Mouse (Mus musculus): Measurements from ENCODE around the gene Lpar3.

Gene Lpar3

DNA sequence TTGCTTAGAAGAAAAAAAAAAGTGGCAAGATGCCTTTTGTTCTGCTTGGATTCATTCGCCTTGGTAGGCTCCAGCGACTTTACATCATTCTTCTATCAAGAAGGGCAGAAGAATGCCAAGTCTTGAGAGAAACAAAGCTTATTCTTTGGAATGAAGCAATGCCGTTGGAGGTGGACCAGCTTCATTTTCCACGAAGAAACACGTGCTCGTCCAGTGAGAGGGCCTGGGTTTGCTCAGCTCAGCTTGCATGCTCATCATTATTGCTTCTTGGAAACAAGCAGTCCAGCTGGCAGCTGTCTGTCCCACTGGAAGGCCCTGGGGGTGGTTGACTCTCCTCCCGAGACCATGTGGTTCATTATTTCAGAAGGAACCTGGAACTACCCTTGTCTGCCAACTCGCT lies 94.7 kb downstream of the Lpar3 start:
- Histone ChIP-seq H3K9me3 (ENCODE audit: low read length) (no peaks in the 10 kb centered on the region), H3K4me1 (replicated peaks; ENCODE audit: low read depth, low read length) (no peaks in the 10 kb centered on the region), H3K4me3 (replicated peaks; ENCODE audit: low read length) (no peak overlapping the region), H3K36me3 (ENCODE audit: insufficient read depth, low read length) (no peaks in the 10 kb centered on the region), H3K27me3 (ENCODE audit: insufficient read depth, low read length) (0 out of 2 replicates have a peak, but pooled peaks cover under 1% of the 10 kb centered on the region)
- no peak for TF ChIP-seq CTCF (conservative IDR thresholded peaks at IDR 0.05; ENCODE audit: low read length)
- TF ChIP-seq NANOG (IDR thresholded peaks at IDR 0.05; ENCODE audit: borderline replicate concordance, low read length): no peak
- no peak for TF ChIP-seq POU5F1 (IDR thresholded peaks at IDR 0.05; ENCODE audit: borderline replicate concordance, low read length)

DNA sequence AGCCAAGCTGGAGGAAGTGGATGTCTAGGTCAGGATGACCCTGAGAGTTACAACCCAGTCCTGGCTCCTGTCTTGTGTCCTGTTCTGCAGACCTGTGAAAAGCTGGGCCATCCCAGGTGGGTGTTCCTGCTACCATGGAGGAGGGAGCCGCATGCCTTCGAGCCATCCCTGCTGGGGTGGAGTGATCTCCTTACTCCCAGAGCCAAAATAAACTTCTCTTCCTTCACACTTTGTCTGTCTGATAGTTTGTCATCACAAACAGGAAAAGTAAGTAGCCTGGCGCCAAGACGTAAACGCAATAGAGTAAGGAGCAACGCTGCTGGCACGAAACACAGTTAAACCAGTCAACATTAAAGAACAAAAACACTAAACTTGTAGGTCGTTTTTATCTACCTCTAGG lies 95.5 kb downstream of the Lpar3 start:
- no peaks in the 10 kb centered on the region for H3K36me3 ChIP-seq (ENCODE audit: insufficient read depth, low read length)
- H3K4me1 ChIP-seq (replicated peaks; ENCODE audit: low read depth, low read length): no peaks in the 10 kb centered on the region
- no peak overlapping the region for H3K4me3 ChIP-seq (replicated peaks; ENCODE audit: low read length)
- H3K9me3 ChIP-seq (ENCODE audit: low read length): no peaks in the 10 kb centered on the region
- H3K27me3 ChIP-seq (ENCODE audit: insufficient read depth, low read length): 0 out of 2 replicates have a peak, but pooled peaks cover 4% of the 10 kb centered on the region
- TF ChIP-seq CTCF (conservative IDR thresholded peaks at IDR 0.05; ENCODE audit: low read length): no peak
- TF ChIP-seq POU5F1 (IDR thresholded peaks at IDR 0.05; ENCODE audit: borderline replicate concordance, low read length): no peak
- no peak for TF ChIP-seq NANOG (IDR thresholded peaks at IDR 0.05; ENCODE audit: borderline replicate concordance, low read length)

DNA sequence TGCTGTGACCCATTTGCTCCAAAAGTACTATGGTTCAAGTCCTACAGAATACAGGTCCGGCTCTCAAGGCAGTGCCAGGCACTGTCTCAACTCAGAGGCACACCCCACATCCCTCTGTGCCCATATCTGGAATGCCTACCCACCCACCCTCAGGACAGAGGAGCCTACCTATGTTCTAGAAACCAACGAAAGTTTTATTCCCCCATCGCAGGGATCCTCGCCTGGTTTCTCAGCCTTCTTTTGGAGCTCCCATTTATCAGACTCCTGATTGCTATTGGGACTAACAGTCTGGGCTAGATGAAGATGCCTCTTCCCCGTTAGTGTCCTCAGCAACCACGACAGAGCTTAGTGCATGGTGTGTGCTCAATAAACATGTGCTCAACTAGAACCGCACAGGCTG lies 96.6 kb downstream of the Lpar3 start:
- no peaks in the 10 kb centered on the region for H3K4me1 ChIP-seq (replicated peaks; ENCODE audit: low read depth, low read length)
- no peak overlapping the region for H3K4me3 ChIP-seq (replicated peaks; ENCODE audit: low read length)
- peaks cover 7% of the 10 kb centered on the region; the same call in 1 of the 2 replicates for H3K27me3 ChIP-seq (ENCODE audit: insufficient read depth, low read length)
- H3K9me3 ChIP-seq (ENCODE audit: low read length): no peaks in the 10 kb centered on the region
- TF ChIP-seq NANOG (IDR thresholded peaks at IDR 0.05; ENCODE audit: borderline replicate concordance, low read length) (no peak), POU5F1 (IDR thresholded peaks at IDR 0.05; ENCODE audit: borderline replicate concordance, low read length) (no peak), CTCF (conservative IDR thresholded peaks at IDR 0.05; ENCODE audit: low read length) (no peak)
- no peaks in the 10 kb centered on the region for H3K36me3 ChIP-seq (ENCODE audit: insufficient read depth, low read length)

DNA sequence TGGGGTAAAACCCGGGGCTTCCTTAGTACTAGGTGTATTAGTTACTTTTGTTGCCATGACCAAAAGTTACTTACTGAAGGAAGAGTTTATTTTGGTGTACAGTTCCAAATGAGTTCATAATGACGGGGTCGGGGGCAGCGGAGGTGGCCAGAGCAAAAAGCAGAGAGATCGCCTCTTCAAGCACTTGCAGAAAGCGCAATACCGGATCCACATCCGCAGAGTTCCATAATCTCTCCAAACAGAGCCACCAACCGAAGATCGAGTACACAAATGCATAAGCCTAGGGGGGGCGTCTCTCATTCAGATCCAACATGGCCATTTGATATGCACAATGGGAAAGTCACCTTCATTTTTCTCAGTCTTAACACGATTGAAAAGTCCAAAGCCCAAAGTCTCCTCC lies 97.1 kb downstream of the Lpar3 start:
- TF ChIP-seq POU5F1 (IDR thresholded peaks at IDR 0.05; ENCODE audit: borderline replicate concordance, low read length): no peak
- TF ChIP-seq NANOG (IDR thresholded peaks at IDR 0.05; ENCODE audit: borderline replicate concordance, low read length): no peak
- no peak for TF ChIP-seq CTCF (conservative IDR thresholded peaks at IDR 0.05; ENCODE audit: low read length)

DNA sequence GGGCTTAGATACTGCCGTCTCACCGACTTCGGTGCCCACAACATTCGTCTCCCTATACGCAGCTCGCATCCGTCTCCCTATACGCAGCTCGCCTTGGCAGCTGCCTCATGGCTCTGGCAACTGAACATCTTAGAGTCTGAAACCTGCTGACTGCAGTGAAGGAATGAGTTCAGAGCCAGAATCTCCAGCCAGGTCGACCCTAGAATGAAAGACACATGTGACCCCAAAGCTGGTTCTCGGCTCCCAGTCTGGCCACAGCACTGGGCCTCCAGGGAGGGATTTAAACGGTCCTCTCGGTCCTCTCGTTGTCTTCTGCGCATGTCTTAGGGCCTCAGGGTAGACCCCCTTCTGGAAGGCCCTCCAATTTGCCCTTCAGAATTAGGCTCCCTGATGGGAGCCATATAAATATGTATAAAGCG lies 97.8 kb downstream of the Lpar3 start:
- Histone ChIP-seq H3K36me3 (ENCODE audit: insufficient read depth, low read length) (no peaks in the 10 kb centered on the region), H3K4me3 (replicated peaks; ENCODE audit: low read length) (no peak overlapping the region), H3K27me3 (ENCODE audit: insufficient read depth, low read length) (peaks cover 8% of the 10 kb centered on the region; the same call in 1 of the 2 replicates), H3K4me1 (replicated peaks; ENCODE audit: low read depth, low read length) (no peaks in the 10 kb centered on the region), H3K9me3 (ENCODE audit: low read length) (no peaks in the 10 kb centered on the region)
- TF ChIP-seq POU5F1 (IDR thresholded peaks at IDR 0.05; ENCODE audit: borderline replicate concordance, low read length): no peak
- no peak for TF ChIP-seq NANOG (IDR thresholded peaks at IDR 0.05; ENCODE audit: borderline replicate concordance, low read length)

More for the DNA sequence above, 97.1 kb downstream of the Lpar3 start:
- Histone ChIP-seq H3K27me3 (ENCODE audit: insufficient read depth, low read length) (peaks cover 8% of the 10 kb centered on the region; the same call in 1 of the 2 replicates), H3K9me3 (ENCODE audit: low read length) (no peaks in the 10 kb centered on the region), H3K36me3 (ENCODE audit: insufficient read depth, low read length) (no peaks in the 10 kb centered on the region), H3K4me1 (replicated peaks; ENCODE audit: low read depth, low read length) (no peaks in the 10 kb centered on the region), H3K4me3 (replicated peaks; ENCODE audit: low read length) (no peak overlapping the region)

DNA sequence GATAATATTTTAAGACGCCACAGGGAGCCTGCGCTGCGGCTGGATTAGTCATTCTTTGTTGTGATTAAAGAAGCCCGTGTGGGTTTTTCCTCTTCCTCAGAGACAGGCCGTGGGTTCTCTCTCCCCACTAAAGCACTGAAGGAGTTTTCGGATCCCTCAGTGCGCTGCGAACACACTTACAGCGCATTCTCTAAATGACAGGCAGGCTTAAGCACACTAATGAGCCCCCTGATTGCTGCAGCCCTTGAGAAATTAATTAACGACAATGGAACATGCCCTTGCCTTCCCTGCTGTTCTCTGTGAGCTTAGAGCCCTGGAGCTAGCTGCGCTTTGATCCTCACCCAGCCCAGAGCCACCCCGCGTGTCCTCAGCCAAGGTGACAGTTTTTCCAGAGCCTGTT lies 98.2 kb downstream of the Lpar3 start:
- peaks cover 8% of the 10 kb centered on the region; the same call in 1 of the 2 replicates for H3K27me3 ChIP-seq (ENCODE audit: insufficient read depth, low read length)
- no peak overlapping the region for H3K4me3 ChIP-seq (replicated peaks; ENCODE audit: low read length)
- H3K4me1 ChIP-seq (replicated peaks; ENCODE audit: low read depth, low read length): no peaks in the 10 kb centered on the region; the same call in 1 of the 2 replicates
- H3K36me3 ChIP-seq (ENCODE audit: insufficient read depth, low read length): no peaks in the 10 kb centered on the region
- TF ChIP-seq NANOG (IDR thresholded peaks at IDR 0.05; ENCODE audit: borderline replicate concordance, low read length) (no peak), CTCF (conservative IDR thresholded peaks at IDR 0.05; ENCODE audit: low read length) (no peak), POU5F1 (IDR thresholded peaks at IDR 0.05; ENCODE audit: borderline replicate concordance, low read length) (no peak)
- no peaks in the 10 kb centered on the region for H3K9me3 ChIP-seq (ENCODE audit: low read length)

DNA sequence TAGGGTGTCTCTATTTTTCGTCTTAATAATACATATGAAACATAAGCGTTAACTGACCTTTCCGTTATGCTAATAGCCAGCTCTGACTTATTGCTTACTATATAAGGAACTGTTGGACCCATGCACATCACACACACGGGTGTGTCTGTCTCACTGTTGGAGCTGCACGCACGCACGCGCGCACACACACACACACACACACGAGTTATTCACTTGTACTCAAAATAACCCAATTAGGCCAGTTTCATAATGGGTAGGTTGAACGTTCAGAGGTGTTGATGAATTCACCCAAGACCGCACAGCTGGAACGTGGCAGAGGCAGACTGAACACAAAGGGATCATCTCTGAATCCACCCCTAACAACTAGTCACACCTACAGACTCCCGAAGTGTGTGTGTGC lies 98.7 kb downstream of the Lpar3 start:
- no peak for TF ChIP-seq NANOG (IDR thresholded peaks at IDR 0.05; ENCODE audit: borderline replicate concordance, low read length)
- TF ChIP-seq CTCF (conservative IDR thresholded peaks at IDR 0.05; ENCODE audit: low read length): no peak
- TF ChIP-seq POU5F1 (IDR thresholded peaks at IDR 0.05; ENCODE audit: borderline replicate concordance, low read length): no peak
- Histone ChIP-seq H3K36me3 (ENCODE audit: insufficient read depth, low read length) (no peaks in the 10 kb centered on the region), H3K4me1 (replicated peaks; ENCODE audit: low read depth, low read length) (peaks cover 5% of the 10 kb centered on the region), H3K9me3 (ENCODE audit: low read length) (no peaks in the 10 kb centered on the region), H3K27me3 (ENCODE audit: insufficient read depth, low read length) (peaks cover 11% of the 10 kb centered on the region), H3K4me3 (replicated peaks; ENCODE audit: low read length) (no peak overlapping the region)

DNA sequence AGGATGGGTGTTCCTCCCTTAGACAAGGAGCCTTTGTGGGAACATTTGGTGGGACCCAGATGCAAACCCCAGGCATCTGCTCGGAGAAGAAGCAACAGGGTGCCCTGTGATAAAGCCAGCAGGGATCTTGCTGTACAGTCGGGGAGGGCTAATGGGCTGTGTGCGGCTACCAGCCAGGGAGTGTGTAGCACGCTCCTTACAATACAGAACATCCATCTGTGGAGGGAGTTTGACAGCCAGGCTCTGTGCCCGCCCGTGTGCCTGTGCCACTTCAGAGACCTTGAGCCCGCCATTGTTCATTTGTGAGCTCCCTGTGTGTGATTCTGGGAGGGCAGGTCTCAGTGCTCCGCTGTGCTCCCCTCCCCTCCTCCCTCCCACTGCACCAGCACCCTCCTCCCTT lies 104.2 kb downstream of the Lpar3 start:
- TF ChIP-seq CTCF (conservative IDR thresholded peaks at IDR 0.05; ENCODE audit: low read length) (no peak), NANOG (IDR thresholded peaks at IDR 0.05; ENCODE audit: borderline replicate concordance, low read length) (no peak), POU5F1 (IDR thresholded peaks at IDR 0.05; ENCODE audit: borderline replicate concordance, low read length) (no peak)
- peaks cover 27% of the 10 kb centered on the region for H3K4me1 ChIP-seq (replicated peaks; ENCODE audit: low read depth, low read length)
- H3K36me3 ChIP-seq (ENCODE audit: insufficient read depth, low read length): no peaks in the 10 kb centered on the region
- H3K27me3 ChIP-seq (ENCODE audit: insufficient read depth, low read length): peaks cover 21% of the 10 kb centered on the region
- H3K4me3 ChIP-seq (replicated peaks; ENCODE audit: low read length): peak overlapping the region; percentile 39; the same call in 1 of the 2 replicates
- no peaks in the 10 kb centered on the region for H3K9me3 ChIP-seq (ENCODE audit: low read length)

All from E14TG2a.4 (cell line).